Mouse (Mus musculus) pancreas, adult 10 weeks (tissue): ENCODE results near the gene Gm20767. TPM values are rescaled to one million over a fixed set of nuclear protein-coding genes. Genes with fewer than 3 reads are reported as not detected.

ENCODE experiments used
- polyA plus RNA-seq: library from polyadenylated mRNA; stranded (reverse); fragments of 350-450 nt; fragmentation: Illumina TruSeq; extraction: RNeasy Lipid Tissue Mini Kit (QIAGEN cat#74804); gene quantifications from one replicate; pipeline ENCODE4 v1.2.3, GENCODE M21; 2015; ENCODE audit warnings: low read depth, low replicate concordance; ENCODE audit not compliant: insufficient read depth

Gene Gm20767
- polyA plus RNA-seq, result not detected

GRCm38 (mm10) chr13:120139946-120140345, at the start of gene Gm20767:
Gm20767 (plus strand) TSS chr13:120140246.

DNA sequence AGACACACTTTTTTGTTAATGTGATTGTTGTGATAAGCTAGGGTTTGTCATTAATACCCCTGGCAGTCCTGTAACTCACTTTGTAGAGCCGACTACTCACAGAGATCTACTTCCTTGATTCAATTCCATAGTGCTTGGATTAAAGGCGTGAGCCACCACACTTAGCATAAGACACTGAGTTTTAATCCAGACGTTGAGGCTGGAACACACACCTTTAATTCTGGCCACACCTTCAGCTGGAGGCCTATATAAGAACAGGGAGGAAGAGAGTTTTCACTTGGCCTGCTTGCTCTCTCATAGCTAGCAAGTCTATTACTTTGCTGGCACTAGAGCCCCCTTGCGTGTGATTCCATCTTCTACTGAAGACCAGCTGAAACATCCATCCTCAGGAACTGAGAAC, 32.1 kb downstream of the Gm20767 start, which contains the start of gene Gm21818:
Gm21818 (plus strand) TSS at position 301 of the 400 bp plus-strand sequence.

Other genes with a start within 250 kb of the Gm20767 start
- not detected for gene Tcstv1, start 245.5 kb upstream of the Gm20767 start, polyA plus RNA-seq
- gene Gm21761, start 211.0 kb upstream of the Gm20767 start, polyA plus RNA-seq, result not detected
- gene B020031M17Rik, start 189.4 kb upstream of the Gm20767 start, polyA plus RNA-seq, result not detected
- not detected for gene Gm36079, start 113.2 kb upstream of the Gm20767 start, polyA plus RNA-seq
- 0.96 TPM for gene Gm21188, start 88.1 kb upstream of the Gm20767 start, polyA plus RNA-seq
- not detected for gene Gm21818, start 32.2 kb downstream of the Gm20767 start, polyA plus RNA-seq
- not detected for gene Gm21762, start 75.7 kb downstream of the Gm20767 start, polyA plus RNA-seq
- gene Gm21731, start 98.9 kb downstream of the Gm20767 start, polyA plus RNA-seq, result not detected
- not detected for gene AF067061, start 122.9 kb downstream of the Gm20767 start, polyA plus RNA-seq
- not detected for gene BC147527, start 160.1 kb downstream of the Gm20767 start, polyA plus RNA-seq
- not detected for gene Tcstv3, start 176.6 kb downstream of the Gm20767 start, polyA plus RNA-seq